Mouse (Mus musculus) ES-E14 (cell line): ENCODE data around the gene Fam25c.

ENCODE experiments used
- HCFC1 ChIP-seq: IDR thresholded peaks from 2 replicates; pipeline ENCODE4 v1.6.1; 2012; ENCODE audit warnings: low read length, inconsistent platforms, borderline replicate concordance; ENCODE audit not compliant: insufficient read depth
- MAFK ChIP-seq: IDR thresholded peaks from 2 replicates; pipeline ENCODE4 v1.6.1; 2014; ENCODE audit warnings: mild to moderate bottlenecking, low read depth, low read length, inconsistent platforms; ENCODE audit not compliant: insufficient read depth

GRCm38 (mm10) chr14:34344361-34344760 is 10.9 kb downstream of the Fam25c start:
- TF ChIP-seq HCFC1 (no peak), MAFK (no peak)
